Mouse (Mus musculus) G1E (cell line): Measurements from ENCODE around the gene Gm43720.

Experiments
- CTCF ChIP-seq: IDR thresholded peaks from 2 replicates; pipeline ENCODE4 v1.5.1; 2012; ENCODE audit warnings: low read depth, low read length, inconsistent platforms, mixed read lengths
- GATA2 ChIP-seq: IDR thresholded peaks from 2 replicates; pipeline ENCODE4 v1.6.1; 2012; ENCODE audit warnings: low read depth, low read length, inconsistent platforms, borderline replicate concordance
- POLR2AphosphoS5 ChIP-seq: IDR thresholded peaks from 2 replicates; pipeline ENCODE4 v1.6.1; 2012; ENCODE audit warnings: low read depth, low read length, inconsistent platforms; ENCODE audit not compliant: insufficient replicate concordance
- TAL1 ChIP-seq: conservative IDR thresholded peaks from 2 replicates; pipeline ENCODE4 v1.6.1; 2012; ENCODE audit warnings: low read depth, low read length, inconsistent platforms, mixed read lengths

- TF ChIP-seq CTCF (no peak), GATA2 (no peak), TAL1 (no peak), POLR2AphosphoS5 (no peak)
Observed at GRCm38 (mm10) chr5:138299613-138300012, 19.9 kb upstream of the Gm43720 start.
